Mouse (Mus musculus) hindbrain, embryonic 10.5 days (tissue): Measurements from ENCODE around the gene Pex1. TPM values are rescaled to one million over a fixed set of nuclear protein-coding genes. Genes with fewer than 3 reads are reported as not detected.

ENCODE experiments used
- polyA plus RNA-seq: library from polyadenylated mRNA; unstranded; fragments of >200 nt; fragmentation: Nextera tagmentation; extraction: Ambion mirVana; gene quantifications from 2 replicates; pipeline ENCODE4 v1.2.1, GENCODE M21; 2016

Gene Pex1
- polyA plus RNA-seq, 1 experiment from 2014 or later = 16.9 TPM

Other genes starting within 250 kb of the Pex1 start
- gene Fam133b, start 52.2 kb upstream of the Pex1 start, polyA plus RNA-seq = 24.5 and 35.5 TPM in 2 replicates
- 2.7 and 4.0 TPM in 2 replicates for gene 1700109H08Rik, start 24.5 kb upstream of the Pex1 start, polyA plus RNA-seq
- 11.1 and 14.3 TPM in 2 replicates for gene Rbm48, start 519 bp downstream of the Pex1 start, polyA plus RNA-seq
- not detected in 2 replicates for gene Tmbim7, start 55.1 kb downstream of the Pex1 start, polyA plus RNA-seq
- gene Gatad1, start 61.1 kb downstream of the Pex1 start, polyA plus RNA-seq = 76.4 and 78.7 TPM in 2 replicates
- 9.3 and 13.1 TPM in 2 replicates for gene Ankib1, start 206.9 kb downstream of the Pex1 start, polyA plus RNA-seq
- 58.4 and 62.4 TPM in 2 replicates for gene Krit1, start 207.1 kb downstream of the Pex1 start, polyA plus RNA-seq
- gene Lrrd1, start 249.1 kb downstream of the Pex1 start, polyA plus RNA-seq = 0.08 TPM in 1 of 2 replicates, not detected in the other